7 mouse cellular contexts compared by ENCODE assay signal in the genomic region with DNA sequence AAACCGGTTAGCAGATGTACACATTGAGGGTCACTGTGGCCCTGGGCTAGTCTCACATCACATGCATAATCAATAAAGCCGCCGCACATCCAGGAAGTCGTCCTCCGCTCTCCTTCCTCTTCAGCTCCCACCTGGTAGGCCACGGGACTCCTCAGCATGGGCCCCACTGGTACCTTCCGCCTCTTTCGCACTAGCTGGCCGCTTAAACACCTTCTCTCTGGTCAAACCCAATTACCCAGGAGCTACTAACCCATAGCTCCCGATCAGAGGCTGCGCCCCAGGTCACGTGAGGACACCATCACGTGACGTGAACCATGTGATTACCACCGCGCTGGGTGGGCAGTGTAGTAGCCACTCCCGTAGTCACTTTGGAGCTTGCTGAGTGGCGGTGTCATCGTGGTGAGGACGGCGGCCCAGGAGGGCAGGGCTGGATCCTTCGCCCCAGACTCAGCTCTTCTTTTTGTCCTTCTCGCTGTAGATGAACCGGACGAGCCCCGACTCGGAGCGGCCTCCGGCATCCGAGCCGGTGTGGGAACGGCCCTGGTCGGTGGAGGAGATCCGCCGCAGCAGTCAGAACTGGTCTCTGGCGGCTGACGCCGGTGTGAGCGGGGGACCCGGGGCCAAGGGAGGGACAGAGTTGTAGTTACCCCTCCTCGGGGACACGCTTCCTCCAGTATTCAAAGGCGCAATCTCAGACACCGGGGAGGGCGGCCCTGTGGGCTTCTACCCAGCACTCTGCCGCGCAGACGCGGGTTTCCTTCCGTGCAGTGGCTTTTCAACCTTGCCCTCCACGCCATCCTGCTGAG. TPM values are rescaled to one million over a fixed set of nuclear protein-coding genes. Genes with fewer than 3 reads are reported as not detected.
A peak's percentile ranks its signal among the peaks of the same experiment; 100 is the strongest.
DNase-seq lines count a peak whose midpoint lies in the region; ATAC-seq lines count a peak whose summit lies in the region.

A gene (plus strand): TSS at position 310 of the 806 bp plus-strand sequence.

- 0 out of 2 replicates have a peak, but pooled peaks cover 5% of the 10 kb centered on the region for H3K4me1 ChIP-seq in intestine, embryonic 15.5 days (replicated peaks)
- peaks cover 23% of the 10 kb centered on the region for H3K4me1 ChIP-seq in midbrain, embryonic 10.5 days

- peak within 1 kb of the TSS; percentile 87 for H3K27ac ChIP-seq in intestine, embryonic 15.5 days
- peak within 1 kb of the TSS; percentile 84 for H3K27ac ChIP-seq in midbrain, embryonic 10.5 days (replicated peaks)

- peak; percentile 96 for DNase-seq in adrenal gland, adult 2 months
- peak; percentile 94 for DNase-seq in embryo, embryonic 11.5 days (ENCODE audit: low read depth, low spot score)
- DNase-seq in gastrocnemius, postnatal 36 days, result peak; percentile 89 to 93
- DNase-seq in left cerebral cortex, postnatal 25 days (ENCODE audit: low spot score in 2 of 2), result peak; percentile 96 to 98
- peak; percentile 97 for DNase-seq in midbrain, embryonic 10.5 days (ENCODE audit: low spot score)
- DNase-seq in right cerebral cortex, postnatal 4 days, result peak; percentile 90

- no peaks in the 10 kb centered on the region for H3K27me3 ChIP-seq in intestine, embryonic 15.5 days (replicated peaks)
- no peaks in the 10 kb centered on the region for H3K27me3 ChIP-seq in midbrain, embryonic 10.5 days (ENCODE audit: low read depth, poor library complexity, severe bottlenecking)

- peak within 1 kb of the TSS; percentile 84 for H3K9ac ChIP-seq in intestine, embryonic 15.5 days

- no peaks in the 10 kb centered on the region for H3K9me3 ChIP-seq in intestine, embryonic 15.5 days
- no peaks in the 10 kb centered on the region for H3K9me3 ChIP-seq in midbrain, embryonic 10.5 days (replicated peaks)

- 0 out of 2 replicates have a peak, but pooled peaks cover 2% of the 10 kb centered on the region for H3K36me3 ChIP-seq in intestine, embryonic 15.5 days
- peaks cover 28% of the 10 kb centered on the region for H3K36me3 ChIP-seq in midbrain, embryonic 10.5 days

- under 1% methylated on average over 51 of the region's 51 CpGs for WGBS in intestine, embryonic 15.5 days
- under 1% methylated on average over 51 of the region's 51 CpGs for WGBS in midbrain, embryonic 10.5 days

- H3K4me2 ChIP-seq in intestine, embryonic 15.5 days (replicated peaks), result peak within 1 kb of the TSS; percentile 79

- intact Hi-C loops in gastrocnemius, postnatal 36 days (cut with DNase I), result no loop called here
- intact Hi-C loops in left cerebral cortex, postnatal 25 days (cut with DNase I), result no loop called here

- peak within 1 kb of the TSS; percentile 84 for H3K4me3 ChIP-seq in intestine, embryonic 15.5 days (replicated peaks)
- H3K4me3 ChIP-seq in midbrain, embryonic 10.5 days, result peak within 1 kb of the TSS; percentile 87

- ATAC-seq in intestine, embryonic 15.5 days, result peak; percentile 99

RNA-seq across cellular contexts. Expression of the gene that starts here (rescaled TPM):
- total RNA-seq in adrenal gland, adult 2 months (2021), result 10 to 100 TPM; 44.2 to 45.8 TPM
- polyA plus RNA-seq in adrenal gland, adult 2 months (2012; rRNA removed), result 44.6 and 51.4 TPM in 2 replicates
- total RNA-seq in gastrocnemius, postnatal 36 days (2021), result 10 to 100 TPM; 21.8 to 22.3 TPM
- polyA plus RNA-seq in intestine, embryonic 15.5 days (2015; fragmentation: Nextera tagmentation; extraction: Ambion mirVana), result 48.7 and 53.7 TPM in 2 replicates
- 10 to 100 TPM; 82.5 to 93.5 TPM for total RNA-seq in left cerebral cortex, postnatal 25 days (2021)
- polyA plus RNA-seq in midbrain, embryonic 10.5 days (2016; fragmentation: Nextera tagmentation; extraction: Ambion mirVana), result 50.6 and 60.9 TPM in 2 replicates

Comparison
In these comparisons a context has a peak if more than half of its experiments do, and no peak if none do; other contexts are left out.
1. Peak in every context shown above with its lines: DNase-seq, ATAC-seq, H3K4me3 ChIP-seq and H3K27ac ChIP-seq.